Mouse (Mus musculus) right cerebral cortex, postnatal 36 days (tissue): ENCODE measurements around the gene Erbin.
A peak's percentile ranks its signal among the peaks of the same experiment; 100 is the strongest.

Source experiments
- DNase-seq, 2 experiments: peaks; one replicate each; pipeline ENCODE4 v3.0.0; 2022; ENCODE audit warnings: low spot score in 2 of 2, mixed read lengths in 1 of 2

Gene Erbin

GRCm38 (mm10) chr13:103920261-103920932, at the start of gene Erbin:
TSS of gene Erbin (minus strand) at chr13:103920514.
- peak; percentile 38 to 58 for DNase-seq

GRCm38 (mm10) chr13:103969912-103970311, 49.6 kb upstream of the Erbin start:
- no peak for DNase-seq

- DNase-seq, result no peak
Observed at GRCm38 (mm10) chr13:103967987-103968386, 47.7 kb upstream of the Erbin start.

GRCm38 (mm10) chr13:103966696-103967215, 46.4 kb upstream of the Erbin start:
- no peak for DNase-seq

GRCm38 (mm10) chr13:103965187-103965586, 44.9 kb upstream of the Erbin start:
- no peak for DNase-seq

GRCm38 (mm10) chr13:103963094-103963493, 42.8 kb upstream of the Erbin start:
- no peak for DNase-seq

- DNase-seq, result no peak
Observed at GRCm38 (mm10) chr13:103959841-103960240, 39.5 kb upstream of the Erbin start.

- DNase-seq, result peak in 1 of 2 experiments; percentile 10
Observed at GRCm38 (mm10) chr13:103958607-103959123, 38.4 kb upstream of the Erbin start.

- DNase-seq, result no peak
Observed at GRCm38 (mm10) chr13:103957175-103957940, 37.0 kb upstream of the Erbin start.

- no peak for DNase-seq
Observed at GRCm38 (mm10) chr13:103955652-103956051, 35.3 kb upstream of the Erbin start.

- DNase-seq, result no peak
Observed at GRCm38 (mm10) chr13:103951393-103951792, 31.1 kb upstream of the Erbin start.

GRCm38 (mm10) chr13:103940796-103941195, 20.5 kb upstream of the Erbin start:
- DNase-seq, result no peak

GRCm38 (mm10) chr13:103924586-103924985, 4.3 kb upstream of the Erbin start:
- no peak for DNase-seq

GRCm38 (mm10) chr13:103923402-103924065, 3.2 kb upstream of the Erbin start:
- DNase-seq, result no peak

- DNase-seq, result no peak
Observed at GRCm38 (mm10) chr13:103921831-103922380, 1.6 kb upstream of the Erbin start.

GRCm38 (mm10) chr13:103920933-103921830, 868 bp upstream of the Erbin start:
- DNase-seq, result peak; percentile 62 to 65

GRCm38 (mm10) chr13:103919956-103920260, 406 bp downstream of the Erbin start:
- no peak for DNase-seq

- DNase-seq, result no peak
Observed at GRCm38 (mm10) chr13:103919234-103919955, 919 bp downstream of the Erbin start.

GRCm38 (mm10) chr13:103918432-103918831, 1.9 kb downstream of the Erbin start:
- DNase-seq, result no peak

- DNase-seq, result no peak
Observed at GRCm38 (mm10) chr13:103914114-103914736, 6.1 kb downstream of the Erbin start.
